Comparison of ENCODE assay signal across 20 mouse cellular contexts in genomic region chr6:82640046-82640445, GRCm38 (mm10).
DNase-seq lines count a peak whose midpoint lies in the region; ATAC-seq and TF ChIP-seq lines count a peak whose summit lies in the region.
"Had no signal": no experiment of that assay in that cellular context is flagged by ENCODE, and none has a peak within 500 bp of the region (broad histone marks: within the 10 kb centered on the region; RNA-seq: fewer than 3 reads in every experiment).

No protein-coding gene starts in this region.

- WGBS in embryonic facial prominence, embryonic 14.5 days = 59% methylated on average over 4 of the region's 4 CpGs
- 87% methylated on average over 4 of the region's 4 CpGs for WGBS in embryonic facial prominence, embryonic 10.5 days
- WGBS in stomach, postnatal 0 days = 73% methylated on average over 4 of the region's 4 CpGs

- H3K79me2 ChIP-seq in CH12.LX (replicated peaks; ENCODE audit: control insufficient read depth, extremely low read depth, insufficient read depth, poor library complexity, severe bottlenecking) = no peaks in the 10 kb centered on the region

- dilution Hi-C loops in CH12.LX (cut with MboI; ENCODE audit: extremely low pct_ligation_motif_present, extremely low pct_unique_long_range_greater_than_20kb, low sequenced_read_pairs) = no loop called here

- no peak for TF ChIP-seq CTCF in CH12.LX (conservative IDR thresholded peaks at IDR 0.05 in 1 of 2, IDR thresholded peaks at IDR 0.05 in 1 of 2; ENCODE audit: low read depth in 2 of 2, low read length in 2 of 2)
- TF ChIP-seq CTCF in stomach, postnatal 0 days (IDR thresholded peaks at IDR 0.05; ENCODE audit: low read depth) = no peak

- DNase-seq in embryonic facial prominence, embryonic 14.5 days (ENCODE audit: low spot score) = peak; percentile 36
- no peak for DNase-seq in embryonic facial prominence, embryonic 10.5 days (ENCODE audit: low spot score)
- peak; percentile 73 for DNase-seq in CH12.LX (ENCODE audit: extremely low read depth)
- peak; percentile 37 to 87 for DNase-seq in left cerebral cortex, postnatal 25 days (ENCODE audit: low spot score in 2 of 2)
- DNase-seq in cerebellum, adult 8-10 months = no peak
- DNase-seq in embryo, embryonic 11 days = no peak
- no peak for DNase-seq in stomach, postnatal 0 days (ENCODE audit: low spot score)
- DNase-seq: adrenal gland, adult 8-10 months; cerebellum, postnatal 10 days; kidney, adult 8-10 months; kidney, postnatal 4 days; lung, adult 18-20 months; thymus, adult 2 months had no signal

- H3K9me3 ChIP-seq in embryonic facial prominence, embryonic 14.5 days (ENCODE audit: control insufficient read depth, low read length) = 0 out of 2 replicates have a peak, but pooled peaks cover 2% of the 10 kb centered on the region
- no peaks in the 10 kb centered on the region for H3K9me3 ChIP-seq in embryonic facial prominence, embryonic 10.5 days
- no peaks in the 10 kb centered on the region for H3K9me3 ChIP-seq in CH12.LX (replicated peaks; ENCODE audit: low read length)
- no peaks in the 10 kb centered on the region for H3K9me3 ChIP-seq in stomach, postnatal 0 days (ENCODE audit: control insufficient read depth, low read length)
- H3K9me3 ChIP-seq: forebrain, embryonic 13.5 days; heart, embryonic 13.5 days; hindbrain, embryonic 15.5 days; limb, embryonic 15.5 days had no signal

- intact Hi-C loops in left cerebral cortex, postnatal 25 days (cut with DNase I) = no loop called here

- H3K27me3 ChIP-seq in embryonic facial prominence, embryonic 14.5 days (replicated peaks; ENCODE audit: control insufficient read depth, insufficient read depth, low read length) = no peaks in the 10 kb centered on the region
- H3K27me3 ChIP-seq in embryonic facial prominence, embryonic 10.5 days (replicated peaks; ENCODE audit: low read depth, poor library complexity, severe bottlenecking) = no peaks in the 10 kb centered on the region
- H3K27me3 ChIP-seq in CH12.LX (replicated peaks) = no peaks in the 10 kb centered on the region
- no peaks in the 10 kb centered on the region for H3K27me3 ChIP-seq in stomach, postnatal 0 days (ENCODE audit: control insufficient read depth, insufficient read depth, low read length)
- H3K27me3 ChIP-seq: forebrain, embryonic 13.5 days; heart, embryonic 13.5 days; hindbrain, embryonic 15.5 days; limb, embryonic 15.5 days had no signal

- in situ Hi-C loops in CH12.LX (cut with MboI; ENCODE audit: low pct_ligation_motif_present, low pct_unique_long_range_greater_than_20kb, low sequenced_read_pairs) = no loop called here

- no peak for TF ChIP-seq POLR2A in CH12.LX (IDR thresholded peaks at IDR 0.05; ENCODE audit: low read depth, low read length)

- TF ChIP-seq EP300 in CH12.LX (IDR thresholded peaks at IDR 0.05; ENCODE audit: low read length) = 0 out of 2 replicates have a peak, but pooled peaks have one; percentile 13
- no peak for TF ChIP-seq EP300 in stomach, postnatal 0 days (optimal IDR thresholded peaks at IDR 0.05)

- H3K4me2 ChIP-seq in embryonic facial prominence, embryonic 14.5 days (ENCODE audit: low read depth, low read length) = no peak overlapping the region
- H3K4me2 ChIP-seq in CH12.LX (ENCODE audit: insufficient read depth, low read depth, poor library complexity, severe bottlenecking) = no peak overlapping the region
- no peak overlapping the region for H3K4me2 ChIP-seq in stomach, postnatal 0 days (replicated peaks; ENCODE audit: low read depth)
- H3K4me2 ChIP-seq: forebrain, embryonic 13.5 days; heart, embryonic 13.5 days; hindbrain, embryonic 15.5 days; limb, embryonic 15.5 days had no signal

- H3K4me3 ChIP-seq in embryonic facial prominence, embryonic 14.5 days (ENCODE audit: low read depth, low read length) = no peak overlapping the region
- H3K4me3 ChIP-seq in embryonic facial prominence, embryonic 10.5 days = no peak overlapping the region
- H3K4me3 ChIP-seq in CH12.LX (replicated peaks in 1 of 3; ENCODE audit: low read depth in 2 of 3, low read length in 2 of 3, poor library complexity in 1 of 3) = no peak overlapping the region
- H3K4me3 ChIP-seq in stomach, postnatal 0 days (ENCODE audit: low read depth, low read length) = no peak overlapping the region
- H3K4me3 ChIP-seq: forebrain, embryonic 13.5 days; heart, embryonic 13.5 days; hindbrain, embryonic 15.5 days; limb, embryonic 15.5 days had no signal

- TF ChIP-seq RAD21 in CH12.LX (IDR thresholded peaks at IDR 0.05; ENCODE audit: low read depth, low read length) = no peak

- H3K36me3 ChIP-seq in embryonic facial prominence, embryonic 14.5 days (ENCODE audit: control insufficient read depth, insufficient read depth, low read length) = 0 out of 2 replicates have a peak, but pooled peaks cover 4% of the 10 kb centered on the region
- H3K36me3 ChIP-seq in embryonic facial prominence, embryonic 10.5 days (replicated peaks) = no peaks in the 10 kb centered on the region
- H3K36me3 ChIP-seq in CH12.LX (replicated peaks in 1 of 2; ENCODE audit: control insufficient read depth in 1 of 2, insufficient read depth in 1 of 2, low read length in 1 of 2) = no peaks in the 10 kb centered on the region
- no peaks in the 10 kb centered on the region for H3K36me3 ChIP-seq in stomach, postnatal 0 days (ENCODE audit: control insufficient read depth, insufficient read depth, low read length)
- H3K36me3 ChIP-seq: hindbrain, embryonic 15.5 days; limb, embryonic 15.5 days had no signal

- H3K27ac ChIP-seq in embryonic facial prominence, embryonic 14.5 days (replicated peaks; ENCODE audit: low read depth, low read length) = no peak overlapping the region
- no peak overlapping the region for H3K27ac ChIP-seq in embryonic facial prominence, embryonic 10.5 days (replicated peaks)
- no peak overlapping the region for H3K27ac ChIP-seq in CH12.LX (ENCODE audit: insufficient read depth, low read depth)
- no peak overlapping the region for H3K27ac ChIP-seq in stomach, postnatal 0 days (replicated peaks)
- H3K27ac ChIP-seq: forebrain, embryonic 13.5 days; heart, embryonic 13.5 days; hindbrain, embryonic 15.5 days; limb, embryonic 15.5 days; macrophage had no signal

- H3K9ac ChIP-seq in embryonic facial prominence, embryonic 14.5 days (ENCODE audit: low read depth, low read length) = no peak overlapping the region
- H3K9ac ChIP-seq in CH12.LX (ENCODE audit: insufficient read depth, low read depth) = no peak overlapping the region
- H3K9ac ChIP-seq in stomach, postnatal 0 days (ENCODE audit: low read length) = no peak overlapping the region
- H3K9ac ChIP-seq: forebrain, embryonic 13.5 days; heart, embryonic 13.5 days; hindbrain, embryonic 15.5 days; limb, embryonic 15.5 days had no signal

- no peaks in the 10 kb centered on the region for H3K4me1 ChIP-seq in embryonic facial prominence, embryonic 14.5 days (ENCODE audit: control insufficient read depth, insufficient read depth, low read length)
- no peaks in the 10 kb centered on the region for H3K4me1 ChIP-seq in embryonic facial prominence, embryonic 10.5 days
- peaks cover 3 to 28% of the 10 kb centered on the region in 2 experiments; a peak in 3 of 4 replicates for H3K4me1 ChIP-seq in CH12.LX (ENCODE audit: control insufficient read depth in 1 of 2, insufficient read depth in 2 of 2)
- H3K4me1 ChIP-seq in stomach, postnatal 0 days (replicated peaks; ENCODE audit: control insufficient read depth, insufficient read depth) = no peaks in the 10 kb centered on the region
- H3K4me1 ChIP-seq: forebrain, embryonic 13.5 days; heart, embryonic 13.5 days; hindbrain, embryonic 15.5 days; limb, embryonic 15.5 days had no signal

- no peak for ATAC-seq in embryonic facial prominence, embryonic 14.5 days (ENCODE audit: low read depth)
- ATAC-seq in inflammation-experienced regulatory T-cells, adult 6 months = peak; percentile 21
- no peak for ATAC-seq in stomach, postnatal 0 days (ENCODE audit: low FRiP score, low TSS enrichment)
- ATAC-seq: forebrain, embryonic 13.5 days; midbrain, embryonic 16.5 days had no signal

TF ChIP-seq in CH12.LX, 34 proteins besides CTCF, POLR2A, EP300 and RAD21:
- peak; percentile 70 for TF ChIP-seq BHLHE40 (IDR thresholded peaks at IDR 0.05; ENCODE audit: low read depth, low read length)
- TF ChIP-seq UBTF (IDR thresholded peaks at IDR 0.05; ENCODE audit: low read depth, low read length) = no peak
- TF ChIP-seq ETS1 (conservative IDR thresholded peaks at IDR 0.05; ENCODE audit: low read depth, low read length) = peak; percentile 61; the same call in 1 of the 2 replicates

Comparison
In these comparisons a context has a peak if more than half of its experiments do, and no peak if none do; other contexts are left out.
1. DNase-seq: peak in embryonic facial prominence, embryonic 14.5 days (single experiment), CH12.LX (single experiment) and left cerebral cortex, postnatal 25 days (2 of 2); none in embryonic facial prominence, embryonic 10.5 days (single experiment), cerebellum, adult 8-10 months (single experiment), embryo, embryonic 11 days (single experiment) and stomach, postnatal 0 days (single experiment).